In the genomic region with DNA sequence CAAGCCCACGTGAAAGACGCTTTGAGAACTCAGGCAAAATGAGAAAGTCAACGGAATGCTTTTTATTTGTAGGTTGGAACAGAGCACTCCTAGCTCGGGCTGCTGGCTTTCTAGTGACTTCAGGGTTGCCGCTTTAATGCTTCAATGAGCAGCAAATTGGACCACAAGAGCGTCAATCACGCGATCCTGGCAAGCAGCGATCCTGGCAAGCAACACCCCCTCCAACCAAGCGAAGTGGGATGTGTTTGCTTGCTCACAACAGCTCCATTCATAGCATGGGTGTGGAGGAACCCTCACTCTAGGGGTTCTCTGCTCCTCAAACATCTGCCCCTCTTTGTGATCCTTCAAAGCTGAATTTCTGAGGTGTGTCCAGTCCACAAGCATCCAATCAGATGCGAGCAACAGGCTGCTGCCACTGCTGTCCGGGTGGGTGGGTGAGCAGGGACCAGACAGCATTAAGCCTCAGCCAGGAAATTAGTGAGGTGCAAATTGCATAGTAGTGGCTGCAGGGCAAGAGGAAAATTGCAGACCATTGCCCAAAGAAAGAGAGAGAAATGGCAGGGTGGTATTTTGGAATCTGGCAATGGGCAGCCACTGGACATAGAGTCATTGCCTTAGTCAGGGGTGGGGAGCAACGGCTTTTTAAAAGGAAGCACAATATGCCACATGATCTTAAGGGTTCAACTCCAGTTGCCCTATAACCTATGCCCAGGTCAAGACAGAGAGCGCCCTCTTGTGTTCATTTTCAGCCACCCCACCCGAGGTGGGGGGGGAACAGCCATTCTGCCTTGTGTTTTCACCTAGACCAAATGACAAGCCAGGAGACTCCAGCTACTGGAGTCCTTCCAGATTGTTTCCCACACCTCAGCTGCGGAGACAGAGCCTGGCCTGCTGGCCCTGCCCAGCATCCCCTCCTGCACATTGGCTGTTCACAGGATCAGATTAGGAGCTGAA, we compare ENCODE assay signal across 8 mouse cellular contexts. TPM values are rescaled to one million over a fixed set of nuclear protein-coding genes. Genes with fewer than 3 reads are reported as not detected.
A peak's percentile ranks its signal among the peaks of the same experiment; 100 is the strongest.
DNase-seq lines count a peak whose midpoint lies in the region; ATAC-seq and TF ChIP-seq lines count a peak whose summit lies in the region.

No protein-coding gene starts in this region.

- H3K9me3 ChIP-seq in embryonic facial prominence, embryonic 15.5 days (replicated peaks): no peaks in the 10 kb centered on the region
- no peaks in the 10 kb centered on the region for H3K9me3 ChIP-seq in kidney, postnatal 0 days (replicated peaks; ENCODE audit: low read length)
- no peaks in the 10 kb centered on the region for H3K9me3 ChIP-seq in stomach, postnatal 0 days (ENCODE audit: control insufficient read depth, low read length)

- peak in 1 of 2 experiments; percentile 27 for DNase-seq in layer of hippocampus, adult 2 months (ENCODE audit: low spot score in 2 of 2)
- DNase-seq in layer of hippocampus, postnatal 36 days: no peak
- DNase-seq in MN1 (ENCODE audit: low spot score): peak; percentile 86
- peak; percentile 48 for DNase-seq in kidney, postnatal 0 days (ENCODE audit: low spot score)
- peak; percentile 55 for DNase-seq in stomach, postnatal 0 days (ENCODE audit: low spot score)
- DNase-seq in layer of hippocampus, postnatal 25 days (ENCODE audit: extremely low spot score in 1 of 2, low spot score in 1 of 2): no peak
- DNase-seq in urinary bladder, postnatal 25 days (ENCODE audit: low spot score): no peak

- no peaks in the 10 kb centered on the region for H3K36me3 ChIP-seq in embryonic facial prominence, embryonic 15.5 days
- no peaks in the 10 kb centered on the region for H3K36me3 ChIP-seq in kidney, postnatal 0 days (ENCODE audit: insufficient read depth, low read length)
- H3K36me3 ChIP-seq in stomach, postnatal 0 days (ENCODE audit: control insufficient read depth, insufficient read depth, low read length): no peaks in the 10 kb centered on the region

- no peak for TF ChIP-seq EP300 in stomach, postnatal 0 days (optimal IDR thresholded peaks at IDR 0.05)

- WGBS in embryonic facial prominence, embryonic 15.5 days: 20% methylated on average over 16 of the region's 16 CpGs
- WGBS in kidney, postnatal 0 days: 15% methylated on average over 16 of the region's 16 CpGs
- WGBS in stomach, postnatal 0 days: 33% methylated on average over 16 of the region's 16 CpGs

- 0 out of 2 replicates have a peak overlapping the region, but pooled peaks have one; percentile 8 for H3K4me2 ChIP-seq in embryonic facial prominence, embryonic 15.5 days (replicated peaks)
- H3K4me2 ChIP-seq in kidney, postnatal 0 days (ENCODE audit: low read length): no peak overlapping the region
- H3K4me2 ChIP-seq in stomach, postnatal 0 days (replicated peaks; ENCODE audit: low read depth): no peak overlapping the region

- no peak overlapping the region for H3K4me3 ChIP-seq in layer of hippocampus, adult 2 months
- no peak overlapping the region for H3K4me3 ChIP-seq in embryonic facial prominence, embryonic 15.5 days (replicated peaks)
- H3K4me3 ChIP-seq in kidney, postnatal 0 days (replicated peaks; ENCODE audit: low read depth, low read length): no peak overlapping the region
- H3K4me3 ChIP-seq in stomach, postnatal 0 days (ENCODE audit: low read depth, low read length): no peak overlapping the region

- peak; percentile 78 for TF ChIP-seq CTCF in layer of hippocampus, adult 2 months (conservative IDR thresholded peaks at IDR 0.05)
- TF ChIP-seq CTCF in kidney, postnatal 0 days (IDR thresholded peaks at IDR 0.05; ENCODE audit: low read depth): peak; percentile 74
- TF ChIP-seq CTCF in stomach, postnatal 0 days (IDR thresholded peaks at IDR 0.05; ENCODE audit: low read depth): peak; percentile 75

- no peak overlapping the region for H3K9ac ChIP-seq in embryonic facial prominence, embryonic 15.5 days
- no peak overlapping the region for H3K9ac ChIP-seq in kidney, postnatal 0 days (ENCODE audit: low read depth, low read length)
- H3K9ac ChIP-seq in stomach, postnatal 0 days (ENCODE audit: low read length): no peak overlapping the region

- H3K27me3 ChIP-seq in embryonic facial prominence, embryonic 15.5 days: peaks cover 63% of the 10 kb centered on the region
- peaks cover 33% of the 10 kb centered on the region for H3K27me3 ChIP-seq in kidney, postnatal 0 days (ENCODE audit: insufficient read depth, low read length)
- peaks cover 5% of the 10 kb centered on the region; the same call in 1 of the 2 replicates for H3K27me3 ChIP-seq in stomach, postnatal 0 days (ENCODE audit: control insufficient read depth, insufficient read depth, low read length)

- H3K4me1 ChIP-seq in embryonic facial prominence, embryonic 15.5 days: peaks cover 26% of the 10 kb centered on the region
- peaks cover 10% of the 10 kb centered on the region; the same call in 1 of the 2 replicates for H3K4me1 ChIP-seq in kidney, postnatal 0 days (replicated peaks; ENCODE audit: insufficient read depth, low read length)
- no peaks in the 10 kb centered on the region for H3K4me1 ChIP-seq in stomach, postnatal 0 days (replicated peaks; ENCODE audit: control insufficient read depth, insufficient read depth)

- 0 out of 2 replicates have a peak, but pooled peaks have one; percentile 52 for ATAC-seq in embryonic facial prominence, embryonic 15.5 days (ENCODE audit: insufficient number of reproducible peaks, low FRiP score, low TSS enrichment, low read depth)
- ATAC-seq in kidney, postnatal 0 days (replicated peaks; ENCODE audit: low FRiP score, low read depth): no peak; the same call in 1 of the 2 replicates
- ATAC-seq in stomach, postnatal 0 days (ENCODE audit: low FRiP score, low TSS enrichment): no peak

- H3K27ac ChIP-seq in layer of hippocampus, adult 2 months: no peak overlapping the region
- no peak overlapping the region for H3K27ac ChIP-seq in embryonic facial prominence, embryonic 15.5 days (replicated peaks)
- no peak overlapping the region for H3K27ac ChIP-seq in kidney, postnatal 0 days
- no peak overlapping the region for H3K27ac ChIP-seq in stomach, postnatal 0 days (replicated peaks)

RNA-seq across cellular contexts. Expression of a gene that starts 5.4 kb away (rescaled TPM):
- not detected for total RNA-seq in layer of hippocampus, adult 2 months (2021)
- not detected for total RNA-seq in layer of hippocampus, postnatal 36 days (2021)
- polyA plus RNA-seq in embryonic facial prominence, embryonic 15.5 days (2015; fragmentation: Nextera tagmentation; extraction: Ambion mirVana): 2.2 and 3.9 TPM in 2 replicates
- polyA plus RNA-seq in kidney, postnatal 0 days (2015; fragmentation: Nextera tagmentation; extraction: Ambion mirVana): 1.8 and 2.1 TPM in 2 replicates
- polyA plus RNA-seq in stomach, postnatal 0 days (2015; fragmentation: Nextera tagmentation; extraction: Ambion mirVana): 1.5 and 2.3 TPM in 2 replicates
- not detected for total RNA-seq in layer of hippocampus, postnatal 25 days (2021)

Comparison
In these comparisons a context has a peak if more than half of its experiments do, and no peak if none do; other contexts are left out.
1. DNase-seq: peak in MN1 (single experiment), kidney, postnatal 0 days (single experiment) and stomach, postnatal 0 days (single experiment); none in layer of hippocampus, postnatal 36 days (0 of 2), layer of hippocampus, postnatal 25 days (0 of 2) and urinary bladder, postnatal 25 days (single experiment).
2. Peak in every context shown above with its lines, with median percentiles within 50 percentile points of each other: CTCF ChIP-seq.